Mouse (Mus musculus) brown adipose tissue, adult 24 weeks (tissue): ENCODE measurements around the gene Was. TPM values are rescaled to one million over a fixed set of nuclear protein-coding genes. Genes with fewer than 3 reads are reported as not detected.
"Not testable (repeated sequence)": the region's sequence is repeated elsewhere in the genome, so short reads cannot be mapped to it uniquely, and the experiment has no call there.

Experiments
- H3K27ac ChIP-seq: fragments of 200-500 bp; replicated peaks from 2 replicates; pipeline ENCODE4 v1.5.1; 2012; ENCODE audit warnings: low read depth, mild to moderate bottlenecking, low read length
- H3K4me1 ChIP-seq: fragments of 200-500 bp; 2 replicates; pipeline ENCODE4 v1.6.1; 2012; ENCODE audit warnings: low read length, mixed read lengths; ENCODE audit not compliant: control insufficient read depth, insufficient read depth, insufficient read length
- H3K4me3 ChIP-seq: fragments of 200-500 bp; 2 replicates; pipeline ENCODE4 v1.5.1; 2012; ENCODE audit warnings: low read depth, mild to moderate bottlenecking, low read length, moderate library complexity; ENCODE audit not compliant: insufficient read depth
- polyA plus RNA-seq: library from polyadenylated mRNA; stranded (reverse); fragments of >200 nt; gene quantifications from 2 replicates; pipeline ENCODE4 v1.2.4, GENCODE M21; 2012; ENCODE audit not compliant: missing spikeins, insufficient read depth, insufficient read length

Gene Was
- polyA plus RNA-seq, 1 experiment: 1.5 TPM

GRCm38 (mm10) chrX:8096068-8096786 lies 5.9 kb upstream of the Was start:
- H3K4me3 ChIP-seq: peak overlapping the region; percentile 38
- H3K4me1 ChIP-seq: not testable (repeated sequence)
- H3K27ac ChIP-seq: peak overlapping the region; percentile 82

GRCm38 (mm10) chrX:8095546-8095945 lies 5.2 kb upstream of the Was start:
- Histone ChIP-seq H3K27ac (no peak overlapping the region), H3K4me3 (no peak overlapping the region), H3K4me1 (no peaks in the 10 kb centered on the region)

GRCm38 (mm10) chrX:8090954-8091347 lies 653 bp upstream of the Was start:
- H3K4me1 ChIP-seq, H3K27ac ChIP-seq, H3K4me3 ChIP-seq: not testable (repeated sequence)

- peak overlapping the region; percentile 47 for H3K4me3 ChIP-seq
- peak overlapping the region; percentile 52 for H3K27ac ChIP-seq
- H3K4me1 ChIP-seq: no peaks in the 10 kb centered on the region
Observed at GRCm38 (mm10) chrX:8089746-8090145, 552 bp downstream of the Was start.

GRCm38 (mm10) chrX:8085611-8086010 lies 4.7 kb downstream of the Was start:
- Histone ChIP-seq H3K4me3 (no peak overlapping the region), H3K4me1 (no peaks in the 10 kb centered on the region), H3K27ac (no peak overlapping the region)

- Histone ChIP-seq H3K4me3 (no peak overlapping the region), H3K4me1 (no peaks in the 10 kb centered on the region), H3K27ac (no peak overlapping the region)
Observed at GRCm38 (mm10) chrX:8084771-8085259, 5.5 kb downstream of the Was start.

GRCm38 (mm10) chrX:8075104-8075503 lies 15.2 kb downstream of the Was start:
- peak overlapping the region; percentile 68 for H3K4me3 ChIP-seq
- H3K27ac ChIP-seq: no peak overlapping the region; the same call in 1 of the 2 replicates
- H3K4me1 ChIP-seq: no peaks in the 10 kb centered on the region

- no peaks in the 10 kb centered on the region for H3K4me1 ChIP-seq
- peak within 1 kb of the TSS; percentile 68 for H3K4me3 ChIP-seq
Observed at GRCm38 (mm10) chrX:8074430-8075014, 15.8 kb downstream of the Was start, which contains the start of gene Suv39h1. Gene Suv39h1, minus strand, starts transcription at chrX:8074760.

GRCm38 (mm10) chrX:8073881-8074429 lies 16.3 kb downstream of the Was start:
- Histone ChIP-seq H3K4me1 (no peaks in the 10 kb centered on the region), H3K4me3 (peak overlapping the region; percentile 66), H3K27ac (no peak overlapping the region)

More at GRCm38 (mm10) chrX:8074430-8075014, 15.8 kb downstream of the Was start, which contains the start of gene Suv39h1:
- H3K27ac ChIP-seq: no peak within 1 kb of the TSS; the same call in 1 of the 2 replicates

GRCm38 (mm10) chrX:8069166-8069565 lies 21.1 kb downstream of the Was start:
- no peaks in the 10 kb centered on the region for H3K4me1 ChIP-seq
- no peak overlapping the region for H3K27ac ChIP-seq
- no peak overlapping the region for H3K4me3 ChIP-seq

GRCm38 (mm10) chrX:8051044-8051781 lies 39.1 kb downstream of the Was start:
- not testable (repeated sequence) for H3K4me1 ChIP-seq, H3K27ac ChIP-seq, H3K4me3 ChIP-seq

GRCm38 (mm10) chrX:8033009-8033408 lies 57.3 kb downstream of the Was start:
- no peaks in the 10 kb centered on the region for H3K4me1 ChIP-seq
- H3K27ac ChIP-seq: no peak overlapping the region
- no peak overlapping the region for H3K4me3 ChIP-seq
